Mouse (Mus musculus) cerebellum, adult 8-10 months (tissue): ENCODE results near the gene Ces1e.
"Not testable (repeated sequence)": the region's sequence is repeated elsewhere in the genome, so short reads cannot be mapped to it uniquely, and the experiment has no call there.

Experiments used
- DNase-seq: peaks from one replicate; pipeline ENCODE4 v3.0.0; 2022

Ces1e gene

DNA sequence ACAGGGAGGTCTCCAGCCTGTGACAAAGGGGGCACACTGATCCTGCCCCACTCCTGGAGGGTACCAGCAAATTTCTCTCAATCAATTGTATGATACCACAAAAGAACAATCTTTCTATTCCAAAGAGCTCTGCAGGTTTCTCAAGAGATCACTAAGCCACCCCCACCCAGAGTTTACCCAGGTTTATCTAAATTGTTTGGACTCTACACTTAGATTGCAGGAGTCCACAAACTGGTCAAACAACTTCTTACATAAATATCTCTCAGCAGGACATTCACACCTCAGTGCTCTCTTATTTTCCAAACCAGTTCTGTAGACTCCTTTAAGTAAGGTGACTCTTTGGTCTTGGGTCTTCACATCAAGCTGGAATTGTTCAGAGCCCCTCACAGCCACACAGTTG, at the start of gene Ces1e:
Gene Ces1e (minus strand): TSS at position 174 of the 400 bp plus-strand sequence.
- DNase-seq: no peak

GRCm38 (mm10) chr8:93278176-93278805, 48.9 kb upstream of the Ces1e start:
- DNase-seq: no peak

- no peak for DNase-seq
These were observed 45.2 kb upstream of the Ces1e start for GRCm38 (mm10) chr8:93274609-93275008.

- no peak for DNase-seq
These were observed 43.9 kb upstream of the Ces1e start for GRCm38 (mm10) chr8:93273321-93273720.

- DNase-seq: no peak
These were observed 43.3 kb upstream of the Ces1e start for GRCm38 (mm10) chr8:93272686-93273085.

DNA sequence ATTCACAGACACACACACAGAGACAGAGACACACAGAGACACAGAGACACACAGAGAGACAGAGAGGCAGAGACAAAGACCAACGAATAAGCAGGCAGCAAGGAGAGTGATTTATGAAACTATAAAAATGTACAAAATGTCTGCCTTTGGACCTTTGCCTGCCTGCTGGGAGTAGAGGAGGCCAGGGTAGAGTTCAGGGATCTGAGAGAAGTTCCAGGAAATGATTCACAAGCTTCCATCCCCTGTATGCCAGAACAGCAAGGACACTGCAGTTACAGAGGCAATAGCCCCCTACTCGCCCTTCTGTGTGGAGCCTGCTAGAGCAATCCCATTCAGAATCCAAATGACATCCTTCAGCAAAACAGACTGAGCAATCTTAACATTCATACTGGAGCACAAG, 32.0 kb upstream of the Ces1e start:
- no peak for DNase-seq

GRCm38 (mm10) chr8:93252400-93252925, 23.0 kb upstream of the Ces1e start:
- no peak for DNase-seq

- no peak for DNase-seq
These were observed 16.6 kb upstream of the Ces1e start for GRCm38 (mm10) chr8:93246057-93246456.

DNA sequence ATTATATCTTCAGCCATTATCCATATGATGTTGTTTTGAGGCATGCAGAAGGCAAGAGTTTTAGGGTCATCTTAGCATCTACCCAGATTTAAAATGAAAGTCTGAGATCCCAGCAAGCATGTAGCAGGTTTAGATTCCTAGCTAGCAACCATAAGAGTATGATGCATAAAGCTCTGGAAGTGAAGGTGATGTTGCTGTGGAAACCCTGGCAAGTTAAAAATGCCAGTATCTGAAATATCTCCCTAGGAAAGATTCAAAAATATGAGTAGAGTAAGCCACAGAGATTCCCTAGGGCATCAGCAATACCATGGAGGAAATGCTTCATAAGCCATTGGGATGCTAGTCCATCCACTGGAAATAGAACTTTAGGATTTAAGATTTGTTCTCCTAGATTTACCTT, 10.5 kb upstream of the Ces1e start:
- DNase-seq: no peak

DNA sequence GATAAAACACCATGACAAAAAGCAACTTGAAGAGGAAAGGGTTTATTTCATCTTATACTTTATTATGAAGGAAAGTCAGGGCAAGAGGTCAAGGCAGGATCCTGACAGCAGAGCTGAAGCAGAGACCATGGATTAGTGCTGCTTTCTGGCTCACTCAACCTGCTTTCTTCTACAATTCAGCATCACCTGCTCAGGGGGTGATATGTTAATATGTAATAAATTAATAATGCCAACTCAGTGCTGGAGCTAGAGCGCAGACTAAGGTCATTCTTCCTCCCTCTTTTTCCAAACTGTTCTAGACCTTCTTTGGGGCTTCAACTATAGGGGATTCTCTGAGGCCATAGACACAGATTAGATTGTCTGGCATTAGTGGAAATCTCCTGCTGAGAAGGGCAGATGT, 6.3 kb upstream of the Ces1e start:
- no peak for DNase-seq

GRCm38 (mm10) chr8:93234706-93235105, 5.3 kb upstream of the Ces1e start:
- DNase-seq: no peak

- no peak for DNase-seq
These were observed 4.6 kb upstream of the Ces1e start for GRCm38 (mm10) chr8:93234068-93234467.

- no peak for DNase-seq
These were observed 597 bp downstream of the Ces1e start for GRCm38 (mm10) chr8:93228673-93229370.

DNA sequence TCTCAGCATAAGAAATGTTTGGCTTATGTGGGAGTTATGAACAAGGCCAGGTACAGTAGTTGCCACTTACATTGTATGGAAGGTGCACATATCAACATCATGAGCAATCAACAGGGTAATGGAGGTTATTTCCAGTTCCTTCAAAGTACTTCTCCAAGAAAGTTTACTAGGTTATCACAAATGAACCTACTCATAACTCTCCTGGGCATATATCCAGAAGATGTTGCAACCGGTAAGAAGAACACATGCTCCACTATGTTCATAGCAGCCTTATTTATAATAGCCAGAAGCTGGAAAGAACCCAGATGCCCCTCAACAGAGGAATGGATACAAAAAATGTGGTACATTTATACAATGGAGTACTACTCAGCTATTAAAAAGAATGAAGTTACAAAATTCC, 2.9 kb downstream of the Ces1e start:
- not testable (repeated sequence) for DNase-seq

DNA sequence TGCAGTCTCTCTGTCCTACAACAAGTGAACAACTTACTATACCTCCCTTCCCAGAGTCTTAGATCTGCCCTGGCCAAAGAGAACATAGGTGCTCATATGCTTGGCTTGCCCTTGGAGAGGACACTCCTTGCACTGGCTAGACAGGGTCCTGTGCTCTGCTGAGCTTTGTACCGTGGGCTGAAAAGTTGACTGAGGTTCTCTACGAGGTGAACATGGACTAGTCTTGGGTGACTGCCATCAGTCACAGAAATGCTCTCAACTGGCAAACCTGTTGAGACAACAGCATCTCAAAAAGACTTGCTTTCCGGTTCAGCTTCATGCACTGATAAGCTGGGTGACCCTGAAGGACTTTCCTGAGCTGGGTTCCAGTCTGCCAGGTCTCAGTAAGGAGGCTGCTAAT, 7.5 kb downstream of the Ces1e start:
- DNase-seq: no peak

GRCm38 (mm10) chr8:93217867-93218266, 11.6 kb downstream of the Ces1e start:
- no peak for DNase-seq

DNA sequence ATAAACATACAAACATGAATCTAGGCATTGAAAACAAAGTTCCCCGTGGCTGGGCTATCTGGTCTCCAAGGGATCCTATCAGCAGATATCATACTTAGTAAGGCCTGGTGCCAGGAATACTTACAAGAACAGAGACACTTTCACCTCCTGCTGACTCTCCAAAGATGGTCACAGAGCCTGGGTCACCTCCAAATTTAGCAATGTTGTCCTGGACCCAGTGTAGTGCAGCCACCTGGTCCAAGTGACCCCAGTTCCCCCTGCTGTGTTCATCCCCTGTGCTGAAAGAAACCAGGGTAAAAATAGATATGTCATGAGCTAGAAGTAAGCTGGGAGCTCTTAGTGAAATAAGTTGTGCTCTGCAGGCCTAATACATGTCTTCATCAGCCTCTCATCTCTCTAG, 12.0 kb downstream of the Ces1e start:
- no peak for DNase-seq

GRCm38 (mm10) chr8:93211091-93211490, 18.3 kb downstream of the Ces1e start:
- DNase-seq: no peak

DNA sequence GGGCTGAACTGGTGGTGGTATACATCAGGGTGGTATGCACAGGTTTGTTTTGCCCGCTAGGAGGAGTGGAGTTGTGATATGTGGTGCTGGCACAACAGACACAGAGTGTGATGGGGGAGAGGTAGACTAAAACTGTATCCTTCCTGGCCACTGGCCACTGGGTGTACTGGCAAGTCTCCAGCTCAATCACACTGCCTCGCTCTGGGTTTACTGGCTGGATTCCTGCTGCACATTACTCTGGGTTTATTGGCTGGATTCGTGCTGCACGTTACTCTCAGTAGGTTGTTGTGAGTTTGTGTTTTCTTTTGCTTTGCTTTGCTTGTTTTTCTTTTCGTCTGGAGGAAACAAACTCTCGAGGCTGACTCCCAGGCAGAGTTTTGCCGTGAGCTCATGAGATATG, 30.3 kb downstream of the Ces1e start:
- DNase-seq: not testable (repeated sequence)

- DNase-seq: no peak
These were observed 31.5 kb downstream of the Ces1e start, which contains the start of gene Ces1d for GRCm38 (mm10) chr8:93197685-93198525. Gene Ces1d, minus strand, starts transcription at chr8:93197838.

DNA sequence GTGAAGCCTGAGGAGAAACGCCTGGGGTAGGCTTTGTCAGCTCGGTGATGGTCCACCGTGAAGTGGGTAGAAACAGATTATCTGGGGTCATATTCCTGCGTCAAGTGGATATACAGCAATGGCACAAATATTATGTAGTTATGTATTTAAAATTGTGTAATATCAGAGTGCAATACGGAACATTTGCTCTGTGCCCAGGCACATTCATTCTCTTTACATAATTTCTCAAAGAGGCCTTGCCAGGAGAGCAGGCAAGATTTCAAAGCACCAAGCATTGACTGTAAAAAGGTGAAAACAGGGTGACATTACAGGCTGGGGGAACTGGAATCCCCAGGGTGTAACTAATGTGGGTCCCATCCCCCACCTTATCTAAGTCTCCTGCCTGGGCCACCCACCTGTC, 33.0 kb downstream of the Ces1e start:
- no peak for DNase-seq

GRCm38 (mm10) chr8:93180581-93181129, 48.8 kb downstream of the Ces1e start:
- no peak for DNase-seq

DNA sequence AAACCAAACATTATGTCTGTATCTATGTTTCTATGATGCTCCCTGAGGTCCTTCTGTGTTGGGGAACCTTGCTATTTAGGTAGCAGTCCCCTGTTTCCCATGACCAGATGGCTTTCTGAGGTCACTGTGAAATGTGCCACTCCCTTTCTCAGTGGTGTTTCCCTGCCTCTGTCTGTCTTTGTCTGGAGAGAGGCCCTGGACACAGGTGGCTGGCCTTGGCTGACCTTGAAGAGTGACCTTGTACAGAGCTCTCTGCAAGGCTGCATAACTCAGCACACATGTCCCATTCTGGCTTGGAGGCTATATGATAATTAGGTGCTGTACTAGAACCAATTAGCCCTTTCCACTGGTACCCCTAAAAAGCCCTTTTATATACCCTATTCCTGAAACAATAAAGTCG, 52.8 kb downstream of the Ces1e start:
- DNase-seq: no peak
